In genomic region chr13:60435333-60435732, GRCm38 (mm10) we compare ENCODE assay signal across 11 mouse cellular contexts.
DNase-seq lines count a peak whose midpoint lies in the region; ATAC-seq lines count a peak whose summit lies in the region.
"Had no signal": no experiment of that assay in that cellular context is flagged by ENCODE, and none has a peak within 500 bp of the region (broad histone marks: within the 10 kb centered on the region; RNA-seq: fewer than 3 reads in every experiment).

No protein-coding gene starts in this region.

- H3K36me3 ChIP-seq in kidney, embryonic 15.5 days, result no peaks in the 10 kb centered on the region
- H3K36me3 ChIP-seq in embryonic facial prominence, embryonic 12.5 days, result no peaks in the 10 kb centered on the region
- no peaks in the 10 kb centered on the region for H3K36me3 ChIP-seq in intestine, embryonic 15.5 days
- H3K36me3 ChIP-seq: midbrain, embryonic 10.5 days had no signal

- H3K4me1 ChIP-seq in kidney, embryonic 15.5 days, result peaks cover 19% of the 10 kb centered on the region
- H3K4me1 ChIP-seq in embryonic facial prominence, embryonic 12.5 days, result peaks cover 20% of the 10 kb centered on the region
- 0 out of 2 replicates have a peak, but pooled peaks cover 6% of the 10 kb centered on the region for H3K4me1 ChIP-seq in intestine, embryonic 15.5 days (replicated peaks)

- ATAC-seq in kidney, embryonic 15.5 days (replicated peaks; ENCODE audit: low FRiP score), result peak; percentile 46; the same call in 1 of the 2 replicates
- 0 out of 2 replicates have a peak, but pooled peaks have one; percentile 35 for ATAC-seq in embryonic facial prominence, embryonic 12.5 days (ENCODE audit: insufficient number of reproducible peaks, insufficient read depth, low FRiP score, low TSS enrichment)
- no peak for ATAC-seq in intestine, embryonic 15.5 days
- peak; percentile 57 for ATAC-seq in megakaryocyte progenitor cell, adult 5-6 weeks (replicated peaks; ENCODE audit: poor library complexity)
- ATAC-seq: Patski had no signal

- no peak overlapping the region for H3K4me3 ChIP-seq in kidney, embryonic 15.5 days (replicated peaks)
- no peak overlapping the region for H3K4me3 ChIP-seq in embryonic facial prominence, embryonic 12.5 days
- H3K4me3 ChIP-seq in intestine, embryonic 15.5 days (replicated peaks), result no peak overlapping the region
- H3K4me3 ChIP-seq: midbrain, embryonic 10.5 days had no signal

- WGBS in kidney, embryonic 15.5 days, result 33% methylated on average over 5 of the region's 5 CpGs
- 35% methylated on average over 5 of the region's 5 CpGs for WGBS in embryonic facial prominence, embryonic 12.5 days
- WGBS in intestine, embryonic 15.5 days, result 21% methylated on average over 5 of the region's 5 CpGs

- no peak for DNase-seq in kidney, postnatal 36 days
- DNase-seq in embryo, embryonic 11 days, result no peak
- no peak for DNase-seq in T-cell, adult 2 months (ENCODE audit: low spot score)
- DNase-seq: adrenal gland, adult 8-10 months; cerebellum, postnatal 25 days had no signal

- H3K9ac ChIP-seq in kidney, embryonic 15.5 days, result no peak overlapping the region
- no peak overlapping the region for H3K9ac ChIP-seq in embryonic facial prominence, embryonic 12.5 days
- no peak overlapping the region for H3K9ac ChIP-seq in intestine, embryonic 15.5 days

- H3K4me2 ChIP-seq in kidney, embryonic 15.5 days, result no peak overlapping the region
- H3K4me2 ChIP-seq in embryonic facial prominence, embryonic 12.5 days (replicated peaks), result no peak overlapping the region
- no peak overlapping the region for H3K4me2 ChIP-seq in intestine, embryonic 15.5 days (replicated peaks)

- H3K27ac ChIP-seq in kidney, embryonic 15.5 days, result peak overlapping the region; percentile 78; the same call in 1 of the 2 replicates
- peak overlapping the region; percentile 89 for H3K27ac ChIP-seq in embryonic facial prominence, embryonic 12.5 days
- 0 out of 2 replicates have a peak overlapping the region, but pooled peaks have one; percentile 63 for H3K27ac ChIP-seq in intestine, embryonic 15.5 days
- H3K27ac ChIP-seq: midbrain, embryonic 10.5 days had no signal

- no peaks in the 10 kb centered on the region; the same call in 1 of the 2 replicates for H3K9me3 ChIP-seq in kidney, embryonic 15.5 days (replicated peaks)
- no peaks in the 10 kb centered on the region for H3K9me3 ChIP-seq in embryonic facial prominence, embryonic 12.5 days
- H3K9me3 ChIP-seq in intestine, embryonic 15.5 days, result no peaks in the 10 kb centered on the region

- H3K27me3 ChIP-seq in kidney, embryonic 15.5 days, result no peaks in the 10 kb centered on the region
- H3K27me3 ChIP-seq in embryonic facial prominence, embryonic 12.5 days, result no peaks in the 10 kb centered on the region
- no peaks in the 10 kb centered on the region for H3K27me3 ChIP-seq in intestine, embryonic 15.5 days (replicated peaks)
- H3K27me3 ChIP-seq: Patski had no signal
